Mouse (Mus musculus): Measurements from ENCODE around the gene Rpl36. TPM values are rescaled to one million over a fixed set of nuclear protein-coding genes. Genes with fewer than 3 reads are reported as not detected.

Gene Rpl36
- polyA plus RNA-seq, 1 experiment from 2014 or later: 1,726 TPM

- no peaks in the 10 kb centered on the region for H3K27me3 ChIP-seq (ENCODE audit: control insufficient read depth, insufficient read depth, low read length)
- no peak for ATAC-seq (ENCODE audit: insufficient number of reproducible peaks, low FRiP score, low TSS enrichment, low read depth)
- no peaks in the 10 kb centered on the region for H3K9me3 ChIP-seq (ENCODE audit: control insufficient read depth, low read length)
- H3K4me2 ChIP-seq (ENCODE audit: low read depth, severe bottlenecking): no peak overlapping the region
- WGBS: 64% methylated on average over 13 of the region's 13 CpGs
- no peak overlapping the region for H3K9ac ChIP-seq (ENCODE audit: low read length)
- no peaks in the 10 kb centered on the region for H3K36me3 ChIP-seq (ENCODE audit: control insufficient read depth, insufficient read depth, low read length)
- DNase-seq (ENCODE audit: low spot score): no peak
- no peaks in the 10 kb centered on the region for H3K4me1 ChIP-seq (ENCODE audit: control insufficient read depth, insufficient read depth, low read length)
- no peak overlapping the region for H3K27ac ChIP-seq (replicated peaks; ENCODE audit: low read depth, low read length)
- H3K4me3 ChIP-seq (ENCODE audit: low read depth, low read length): no peak overlapping the region
Observed at GRCm38 (mm10) chr17:56647546-56647945, 34.3 kb downstream of the Rpl36 start.

- Histone ChIP-seq H3K9me3 (ENCODE audit: control insufficient read depth, low read length) (no peaks in the 10 kb centered on the region), H3K4me2 (ENCODE audit: low read depth, severe bottlenecking) (no peak overlapping the region), H3K4me3 (ENCODE audit: low read depth, low read length) (no peak overlapping the region), H3K4me1 (ENCODE audit: control insufficient read depth, insufficient read depth, low read length) (no peaks in the 10 kb centered on the region), H3K27ac (replicated peaks; ENCODE audit: low read depth, low read length) (no peak overlapping the region), H3K36me3 (ENCODE audit: control insufficient read depth, insufficient read depth, low read length) (no peaks in the 10 kb centered on the region), H3K27me3 (ENCODE audit: control insufficient read depth, insufficient read depth, low read length) (no peaks in the 10 kb centered on the region), H3K9ac (ENCODE audit: low read length) (no peak overlapping the region)
- DNase-seq (ENCODE audit: low spot score): no peak
- 31% methylated on average over 10 of the region's 10 CpGs for WGBS
- ATAC-seq (ENCODE audit: insufficient number of reproducible peaks, low FRiP score, low TSS enrichment, low read depth): no peak
Observed at GRCm38 (mm10) chr17:56651801-56652200, 38.6 kb downstream of the Rpl36 start.

GRCm38 (mm10) chr17:56654771-56655170 lies 41.6 kb downstream of the Rpl36 start:
- 78% methylated on average over 2 of the region's 2 CpGs for WGBS
- DNase-seq (ENCODE audit: low spot score) (no peak), ATAC-seq (ENCODE audit: insufficient number of reproducible peaks, low FRiP score, low TSS enrichment, low read depth) (no peak)
- Histone ChIP-seq H3K27ac (replicated peaks; ENCODE audit: low read depth, low read length) (no peak overlapping the region), H3K36me3 (ENCODE audit: control insufficient read depth, insufficient read depth, low read length) (no peaks in the 10 kb centered on the region), H3K4me1 (ENCODE audit: control insufficient read depth, insufficient read depth, low read length) (no peaks in the 10 kb centered on the region), H3K4me2 (ENCODE audit: low read depth, severe bottlenecking) (no peak overlapping the region), H3K27me3 (ENCODE audit: control insufficient read depth, insufficient read depth, low read length) (no peaks in the 10 kb centered on the region), H3K9me3 (ENCODE audit: control insufficient read depth, low read length) (no peaks in the 10 kb centered on the region), H3K4me3 (ENCODE audit: low read depth, low read length) (no peak overlapping the region), H3K9ac (ENCODE audit: low read length) (no peak overlapping the region)

GRCm38 (mm10) chr17:56655311-56655710 lies 42.1 kb downstream of the Rpl36 start:
- Histone ChIP-seq H3K4me1 (ENCODE audit: control insufficient read depth, insufficient read depth, low read length) (no peaks in the 10 kb centered on the region), H3K36me3 (ENCODE audit: control insufficient read depth, insufficient read depth, low read length) (no peaks in the 10 kb centered on the region), H3K4me3 (ENCODE audit: low read depth, low read length) (no peak overlapping the region), H3K9me3 (ENCODE audit: control insufficient read depth, low read length) (no peaks in the 10 kb centered on the region), H3K27ac (replicated peaks; ENCODE audit: low read depth, low read length) (no peak overlapping the region), H3K9ac (ENCODE audit: low read length) (no peak overlapping the region), H3K4me2 (ENCODE audit: low read depth, severe bottlenecking) (no peak overlapping the region), H3K27me3 (ENCODE audit: control insufficient read depth, insufficient read depth, low read length) (no peaks in the 10 kb centered on the region)
- WGBS: 80% methylated on average over 3 of the region's 3 CpGs
- DNase-seq (ENCODE audit: low spot score) (no peak), ATAC-seq (ENCODE audit: insufficient number of reproducible peaks, low FRiP score, low TSS enrichment, low read depth) (no peak)

- DNase-seq (ENCODE audit: low spot score) (no peak), ATAC-seq (ENCODE audit: insufficient number of reproducible peaks, low FRiP score, low TSS enrichment, low read depth) (no peak)
- 89% methylated on average over 6 of the region's 6 CpGs for WGBS
- Histone ChIP-seq H3K9ac (ENCODE audit: low read length) (no peak overlapping the region), H3K36me3 (ENCODE audit: control insufficient read depth, insufficient read depth, low read length) (no peaks in the 10 kb centered on the region), H3K27me3 (ENCODE audit: control insufficient read depth, insufficient read depth, low read length) (no peaks in the 10 kb centered on the region), H3K4me2 (ENCODE audit: low read depth, severe bottlenecking) (no peak overlapping the region), H3K4me1 (ENCODE audit: control insufficient read depth, insufficient read depth, low read length) (no peaks in the 10 kb centered on the region), H3K27ac (replicated peaks; ENCODE audit: low read depth, low read length) (no peak overlapping the region), H3K9me3 (ENCODE audit: control insufficient read depth, low read length) (no peaks in the 10 kb centered on the region), H3K4me3 (ENCODE audit: low read depth, low read length) (no peak overlapping the region)
Observed at GRCm38 (mm10) chr17:56656171-56656570, 43.0 kb downstream of the Rpl36 start.

GRCm38 (mm10) chr17:56663659-56664058 lies 50.4 kb downstream of the Rpl36 start:
- Histone ChIP-seq H3K4me1 (ENCODE audit: control insufficient read depth, insufficient read depth, low read length) (peaks cover 7% of the 10 kb centered on the region), H3K9ac (ENCODE audit: low read length) (0 out of 2 replicates have a peak overlapping the region, but pooled peaks have one; percentile 2), H3K27ac (replicated peaks; ENCODE audit: low read depth, low read length) (no peak overlapping the region), H3K4me2 (ENCODE audit: low read depth, severe bottlenecking) (peak overlapping the region; percentile 26; the same call in 1 of the 2 replicates), H3K27me3 (ENCODE audit: control insufficient read depth, insufficient read depth, low read length) (no peaks in the 10 kb centered on the region), H3K9me3 (ENCODE audit: control insufficient read depth, low read length) (no peaks in the 10 kb centered on the region), H3K36me3 (ENCODE audit: control insufficient read depth, insufficient read depth, low read length) (no peaks in the 10 kb centered on the region), H3K4me3 (ENCODE audit: low read depth, low read length) (peak overlapping the region; percentile 9; the same call in 1 of the 2 replicates)
- no peak for ATAC-seq (ENCODE audit: insufficient number of reproducible peaks, low FRiP score, low TSS enrichment, low read depth)
- no peak for DNase-seq (ENCODE audit: low spot score)
- 61% methylated on average over 3 of the region's 3 CpGs for WGBS

Other genes with a start within 250 kb of the Rpl36 start
- 82.5 and 86.2 TPM in 2 replicates for gene Ptprs, start 136.9 kb upstream of the Rpl36 start, polyA plus RNA-seq (2014; fragmentation: Nextera tagmentation; extraction: Ambion mirVana)
- gene Znrf4, start 101.0 kb upstream of the Rpl36 start, polyA plus RNA-seq (2014; fragmentation: Nextera tagmentation; extraction: Ambion mirVana): not detected in 2 replicates
- gene Gm20219, start 59.0 kb upstream of the Rpl36 start, polyA plus RNA-seq (2014; fragmentation: Nextera tagmentation; extraction: Ambion mirVana): 0.73 and 0.84 TPM in 2 replicates
- 65.3 and 78.6 TPM in 2 replicates for gene Safb2, start 28.8 kb upstream of the Rpl36 start, polyA plus RNA-seq (2014; fragmentation: Nextera tagmentation; extraction: Ambion mirVana)
- 119 and 132 TPM in 2 replicates for gene Safb, start 28.6 kb upstream of the Rpl36 start, polyA plus RNA-seq (2014; fragmentation: Nextera tagmentation; extraction: Ambion mirVana)
- gene 2410015M20Rik, start 3.6 kb upstream of the Rpl36 start, polyA plus RNA-seq (2014; fragmentation: Nextera tagmentation; extraction: Ambion mirVana): 198 and 203 TPM in 2 replicates
- 61.9 and 66.3 TPM in 2 replicates for gene Lonp1, start 13.5 kb downstream of the Rpl36 start, polyA plus RNA-seq (2014; fragmentation: Nextera tagmentation; extraction: Ambion mirVana)
- 0.61 and 0.85 TPM in 2 replicates for gene Catsperd, start 14.7 kb downstream of the Rpl36 start, polyA plus RNA-seq (2014; fragmentation: Nextera tagmentation; extraction: Ambion mirVana)
- gene Ranbp3, start 59.9 kb downstream of the Rpl36 start, polyA plus RNA-seq (2014; fragmentation: Nextera tagmentation; extraction: Ambion mirVana): 118 and 131 TPM in 2 replicates
- 413 and 428 TPM in 2 replicates for gene Ndufa11, start 104.4 kb downstream of the Rpl36 start, polyA plus RNA-seq (2014; fragmentation: Nextera tagmentation; extraction: Ambion mirVana)
- 19.7 and 21.1 TPM in 2 replicates for gene Vmac, start 104.6 kb downstream of the Rpl36 start, polyA plus RNA-seq (2014; fragmentation: Nextera tagmentation; extraction: Ambion mirVana)
- 19.0 and 19.9 TPM in 2 replicates for gene Nrtn, start 144.1 kb downstream of the Rpl36 start, polyA plus RNA-seq (2014; fragmentation: Nextera tagmentation; extraction: Ambion mirVana)
- gene Dus3l, start 151.3 kb downstream of the Rpl36 start, polyA plus RNA-seq (2014; fragmentation: Nextera tagmentation; extraction: Ambion mirVana): 37.3 and 38.2 TPM in 2 replicates
- gene Prr22, start 156.8 kb downstream of the Rpl36 start, polyA plus RNA-seq (2014; fragmentation: Nextera tagmentation; extraction: Ambion mirVana): 1.2 TPM in 2 replicates
- 2.7 and 2.9 TPM in 2 replicates for gene Rfx2, start 217.6 kb downstream of the Rpl36 start, polyA plus RNA-seq (2014; fragmentation: Nextera tagmentation; extraction: Ambion mirVana)